Mouse (Mus musculus): Measurements from ENCODE around the gene Nek7.

Gene Nek7

DNA sequence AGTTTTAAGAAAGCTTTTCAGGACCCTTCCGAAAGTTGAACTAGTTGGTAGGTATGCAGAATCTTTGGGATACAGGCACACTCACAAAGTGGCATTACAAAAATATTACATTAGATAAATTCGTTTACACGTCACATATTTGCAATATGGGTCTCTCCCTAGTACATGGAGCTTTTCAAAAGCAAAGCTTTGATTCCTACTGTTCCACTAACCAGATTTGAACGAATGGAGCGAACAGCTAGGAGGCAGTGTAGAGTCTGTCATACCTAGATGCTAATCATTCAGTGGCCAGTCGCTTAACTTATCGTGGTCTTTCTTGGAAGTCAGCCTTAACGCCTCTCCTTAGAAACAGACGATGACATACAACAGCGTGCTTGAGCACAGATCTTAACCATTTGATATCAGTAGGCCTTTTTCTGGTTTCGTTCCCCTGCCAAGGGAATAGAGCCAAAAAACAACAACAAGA is at the start of gene Nek7:
Gene Nek7 (minus strand): TSS at position 146 of the 466 bp plus-strand sequence.
- DNase-seq (ENCODE audit: low spot score) = no peak

DNA sequence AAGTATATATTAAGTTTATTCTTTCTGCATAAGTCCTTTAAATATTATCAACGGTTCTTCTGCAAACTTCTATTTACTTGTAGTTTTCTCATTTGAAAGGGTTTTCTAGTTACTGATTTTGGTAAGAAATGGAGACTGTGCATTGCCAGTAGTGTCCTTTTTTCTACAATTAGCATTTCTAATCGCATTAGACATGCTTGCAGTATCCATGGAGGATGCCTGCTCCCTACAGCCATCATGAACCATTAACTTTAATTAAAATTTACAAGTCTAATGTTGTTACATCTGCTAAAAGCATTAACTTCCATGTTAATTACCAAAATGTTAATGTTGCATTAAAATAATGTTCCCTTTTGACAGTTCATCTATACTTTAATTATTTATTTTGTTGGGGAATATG is 42.4 kb upstream of the Nek7 start:
- no peak for DNase-seq (ENCODE audit: low spot score)

DNA sequence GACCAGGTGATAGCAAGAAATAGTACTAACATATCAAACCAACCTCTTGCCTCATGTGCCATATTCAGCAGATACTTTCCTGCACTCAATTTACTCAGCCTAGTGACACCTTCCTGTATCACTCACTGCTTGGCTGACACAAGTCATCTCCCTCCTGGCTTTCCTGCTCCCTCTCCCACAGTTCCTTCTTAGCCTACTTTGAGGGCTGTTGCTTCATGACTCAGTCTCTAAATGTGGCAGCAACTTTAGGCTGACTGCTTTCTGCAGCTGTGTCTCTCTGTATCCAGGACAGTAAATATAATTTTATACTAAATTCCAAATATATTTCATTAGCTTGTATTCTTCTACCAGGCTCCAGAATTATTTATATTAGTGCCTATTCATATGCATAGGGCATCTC is 34.3 kb upstream of the Nek7 start:
- no peak for DNase-seq (ENCODE audit: low spot score)

DNA sequence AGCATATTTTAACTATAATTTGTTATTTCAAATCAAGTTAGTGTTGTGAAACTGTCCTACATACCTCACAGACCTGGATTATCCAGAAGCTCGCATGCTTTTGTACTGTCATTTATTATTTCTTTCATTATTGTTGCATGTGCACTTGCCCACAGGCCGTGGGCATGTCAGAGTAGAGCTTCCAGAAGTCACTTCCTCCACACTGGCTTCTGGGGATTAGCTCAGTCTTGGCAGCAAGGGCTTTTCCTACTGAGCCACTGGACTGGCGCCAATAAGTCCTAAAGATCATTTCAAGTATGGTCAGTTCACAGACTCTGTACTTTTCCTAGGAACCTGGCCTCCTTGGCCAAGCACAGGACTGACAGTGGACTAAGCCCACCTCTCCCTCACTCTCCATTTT is 25.1 kb upstream of the Nek7 start:
- DNase-seq (ENCODE audit: low spot score) = no peak

DNA sequence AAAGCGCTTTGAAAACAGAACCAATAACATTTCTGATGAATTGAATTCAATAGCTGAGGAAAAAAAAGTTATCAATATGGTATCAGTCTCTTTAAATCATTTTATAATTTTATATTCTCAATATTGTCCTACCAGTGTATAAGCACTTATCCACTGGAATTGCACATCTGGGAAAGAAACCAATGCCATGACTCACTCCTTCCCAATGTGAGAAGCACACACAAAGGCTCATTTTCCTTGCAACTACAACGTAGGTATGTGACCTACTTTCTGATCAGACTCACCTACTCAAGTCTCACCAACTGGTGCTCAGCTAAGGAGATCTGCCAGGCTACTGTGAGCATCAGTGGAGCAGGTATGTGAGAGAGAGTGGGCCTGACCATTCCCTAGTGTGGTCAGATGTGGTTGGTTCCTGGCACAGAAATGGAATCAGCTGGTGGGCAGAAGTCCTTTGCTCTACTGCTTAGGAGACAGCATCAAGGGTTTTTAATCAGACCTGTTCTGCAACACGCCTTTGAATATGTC is 23.4 kb upstream of the Nek7 start:
- DNase-seq (ENCODE audit: low spot score) = no peak

DNA sequence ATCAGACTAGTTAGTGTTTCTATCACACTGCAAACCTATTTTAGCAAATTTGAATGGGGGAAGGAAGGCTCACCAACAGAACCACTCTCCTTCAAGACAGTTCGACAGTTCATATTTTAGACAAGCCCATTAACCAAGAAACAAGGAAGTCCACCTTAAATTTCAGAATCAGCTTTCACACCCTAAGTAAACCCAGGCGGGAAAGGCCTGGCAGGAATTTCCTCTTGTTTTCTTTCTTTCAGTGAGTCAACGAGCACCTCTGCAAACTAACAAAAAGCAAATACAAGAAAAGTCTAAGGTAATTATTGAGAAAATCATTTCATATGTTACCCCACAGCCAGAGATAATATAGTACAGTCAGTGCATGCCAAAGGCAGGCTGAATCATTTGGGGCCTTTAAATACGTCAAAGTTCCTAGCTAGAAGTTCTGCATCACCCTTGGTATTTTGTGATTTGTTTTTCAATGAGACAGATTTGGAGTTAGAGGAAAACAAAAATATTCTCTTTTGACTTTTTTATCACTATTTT is 21.1 kb upstream of the Nek7 start:
- no peak for DNase-seq (ENCODE audit: low spot score)

DNA sequence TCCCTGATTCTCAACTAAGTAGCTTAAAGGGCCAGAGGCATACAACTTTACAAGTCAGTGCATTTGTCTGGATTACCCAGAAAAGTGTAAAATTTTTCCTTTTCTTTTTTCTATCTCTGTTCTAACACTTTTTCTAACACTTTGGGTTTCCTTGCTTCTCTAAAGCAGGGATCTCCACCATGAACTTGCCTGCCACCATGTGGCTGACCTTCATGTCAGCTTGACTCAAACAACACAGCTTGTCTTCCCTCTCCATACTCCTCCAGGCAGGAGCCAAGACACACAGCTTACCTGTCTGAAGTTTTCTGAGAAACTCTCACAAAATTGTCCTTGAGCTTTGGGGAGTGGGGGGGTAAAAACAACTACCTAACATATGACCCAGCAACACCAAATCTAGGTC is 17.9 kb upstream of the Nek7 start:
- DNase-seq (ENCODE audit: low spot score) = no peak

DNA sequence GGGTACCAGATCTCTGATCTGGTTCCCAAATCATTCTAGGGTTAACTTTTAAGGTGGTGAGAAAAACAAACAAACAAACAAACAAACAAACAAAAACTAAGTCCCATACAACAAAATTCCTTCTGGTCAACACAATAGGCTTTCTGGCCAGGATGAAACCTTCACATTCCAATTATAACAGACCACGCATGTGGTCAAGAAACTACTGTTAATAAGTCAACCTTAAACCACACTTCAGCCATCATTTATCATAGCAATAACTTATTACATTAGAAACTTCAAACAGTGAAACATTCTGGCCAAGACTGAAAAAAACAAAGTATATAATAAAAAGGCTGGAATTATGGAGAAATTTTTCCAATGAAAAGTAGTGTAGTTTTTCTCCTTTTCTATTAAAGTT is 14.6 kb upstream of the Nek7 start:
- DNase-seq (ENCODE audit: low spot score) = no peak

DNA sequence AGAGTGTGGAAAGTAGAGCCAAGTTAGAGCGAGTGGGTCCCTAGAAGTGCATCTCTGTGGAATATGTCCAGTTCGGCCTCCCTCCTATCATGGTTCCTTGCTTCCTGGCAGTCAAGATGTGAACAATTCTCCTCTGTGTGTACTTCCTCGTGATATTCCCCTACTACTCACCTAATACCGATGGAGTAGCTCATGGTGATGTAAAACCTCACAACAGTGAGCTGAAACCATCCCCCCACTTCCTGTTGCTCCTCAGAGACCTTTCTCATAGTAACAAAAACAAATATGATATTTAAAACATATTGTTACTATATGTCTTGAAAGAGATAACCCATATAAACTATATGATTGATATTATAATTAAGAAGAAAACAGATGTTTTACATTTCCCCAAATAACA is 9.0 kb upstream of the Nek7 start:
- no peak for DNase-seq (ENCODE audit: low spot score)

DNA sequence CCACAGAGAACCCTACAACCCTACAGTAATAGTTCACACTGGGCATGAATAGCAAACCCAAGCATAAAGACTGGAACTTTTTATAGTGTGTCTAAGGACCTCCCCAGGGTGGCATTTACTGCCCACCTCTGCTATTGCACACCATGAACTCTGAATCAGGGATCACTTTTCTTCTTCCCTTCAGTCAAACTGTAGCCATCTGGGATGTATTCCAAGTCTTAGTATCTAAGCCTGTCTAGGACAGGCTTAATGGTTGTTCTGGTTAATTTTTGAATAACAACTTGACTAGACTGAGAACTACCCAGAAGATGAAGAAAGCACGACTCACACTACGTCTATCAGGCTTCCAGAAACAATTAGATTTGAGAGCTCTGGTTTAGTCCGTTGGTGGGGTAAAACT is 8.5 kb upstream of the Nek7 start:
- DNase-seq (ENCODE audit: low spot score) = no peak

DNA sequence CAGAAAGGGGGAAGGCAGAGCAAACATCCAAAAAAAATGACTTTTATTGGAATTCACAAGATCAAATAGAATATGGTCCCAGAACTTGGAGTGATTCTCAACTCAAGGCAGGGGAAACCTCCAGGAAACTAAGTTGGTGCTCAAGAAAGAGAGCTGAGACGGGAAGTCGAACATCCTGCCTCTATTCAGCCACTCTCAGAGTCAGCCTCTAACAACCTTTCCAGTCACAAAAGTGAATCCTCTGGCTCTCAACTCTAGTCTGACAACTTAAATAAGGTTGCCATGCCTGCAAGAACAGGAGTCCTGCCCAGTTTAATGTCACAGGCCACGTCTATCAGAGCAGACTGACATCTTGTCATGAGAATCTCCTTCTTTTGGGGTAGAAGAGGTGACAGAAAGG is 7.9 kb upstream of the Nek7 start:
- no peak for DNase-seq (ENCODE audit: low spot score)

DNA sequence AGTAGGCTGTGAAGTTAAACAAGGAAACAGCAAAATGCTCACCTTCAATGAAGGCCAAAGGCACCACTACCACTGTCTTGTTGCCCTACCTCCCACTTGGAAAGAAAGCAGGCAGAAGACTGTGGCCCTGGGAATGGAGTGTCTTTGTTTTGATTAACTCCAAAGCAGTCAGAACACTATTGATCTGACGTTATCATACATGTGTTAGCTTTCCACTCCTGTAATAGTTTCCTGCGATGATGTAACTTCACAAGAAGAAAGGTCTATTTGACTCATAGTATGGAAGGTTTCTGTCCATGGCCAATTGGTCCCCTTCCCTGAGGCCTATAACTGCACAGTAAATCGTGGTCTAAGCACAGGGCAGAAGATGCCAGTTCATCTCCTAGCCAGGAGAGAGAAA is 6.3 kb upstream of the Nek7 start:
- DNase-seq (ENCODE audit: low spot score) = no peak

DNA sequence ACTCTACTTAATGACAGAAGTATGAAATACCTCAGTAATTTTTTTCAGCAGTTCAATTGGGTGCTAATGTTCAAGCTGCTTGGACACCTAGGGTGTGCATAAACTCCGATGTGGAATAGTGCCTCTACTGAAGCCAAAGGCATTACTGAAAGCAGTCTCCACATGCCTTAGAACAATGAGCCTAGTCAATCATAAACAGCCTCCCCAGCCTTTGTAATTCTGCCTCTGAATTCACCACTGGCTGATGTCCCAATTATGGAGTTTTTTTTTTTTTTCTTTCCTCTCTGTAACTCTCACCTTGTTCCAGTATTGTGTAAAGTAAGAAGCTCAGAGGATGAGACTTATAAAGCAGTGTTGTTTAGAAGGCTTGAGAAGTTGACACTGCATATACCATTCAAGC is 3.9 kb upstream of the Nek7 start:
- DNase-seq (ENCODE audit: low spot score) = no peak

DNA sequence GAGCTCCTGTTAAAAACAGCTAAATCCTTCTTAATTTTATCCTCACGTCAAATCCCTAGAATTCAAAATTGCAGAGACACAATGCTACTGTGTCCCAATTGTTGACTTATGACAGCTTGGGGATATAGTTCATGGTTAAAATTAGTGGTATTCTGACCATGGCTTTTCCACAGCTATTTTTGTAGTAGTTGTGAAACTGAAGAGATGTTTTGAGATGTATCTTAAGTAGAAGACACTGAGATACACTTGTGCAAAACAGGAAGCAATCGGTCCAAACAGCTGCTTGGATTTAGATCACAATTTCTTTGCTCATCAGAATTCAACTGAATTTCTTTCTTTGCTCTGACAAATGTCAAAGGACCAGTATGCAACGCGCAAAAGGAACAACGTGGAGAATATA is 2.9 kb upstream of the Nek7 start:
- no peak for DNase-seq (ENCODE audit: low spot score)

DNA sequence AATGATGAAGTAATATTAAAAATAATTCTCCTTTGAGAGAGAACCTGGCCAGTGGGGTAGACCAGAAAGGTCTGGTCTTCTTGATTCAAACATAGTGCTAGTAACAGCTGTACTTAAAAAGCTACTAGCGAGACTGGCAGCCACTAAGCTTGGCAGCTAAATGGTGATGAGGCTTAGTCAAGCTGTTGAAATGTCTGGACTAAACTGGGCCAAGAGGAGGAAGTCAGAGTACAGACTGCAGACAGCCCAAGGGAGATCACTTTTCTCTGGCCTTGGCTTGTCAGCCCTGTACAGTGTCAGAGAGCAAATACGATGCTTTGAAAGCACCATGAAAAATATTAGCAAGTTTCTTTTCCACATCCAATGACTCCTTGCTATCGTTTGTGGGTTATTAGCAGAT is 2.5 kb upstream of the Nek7 start:
- no peak for DNase-seq (ENCODE audit: low spot score)

DNA sequence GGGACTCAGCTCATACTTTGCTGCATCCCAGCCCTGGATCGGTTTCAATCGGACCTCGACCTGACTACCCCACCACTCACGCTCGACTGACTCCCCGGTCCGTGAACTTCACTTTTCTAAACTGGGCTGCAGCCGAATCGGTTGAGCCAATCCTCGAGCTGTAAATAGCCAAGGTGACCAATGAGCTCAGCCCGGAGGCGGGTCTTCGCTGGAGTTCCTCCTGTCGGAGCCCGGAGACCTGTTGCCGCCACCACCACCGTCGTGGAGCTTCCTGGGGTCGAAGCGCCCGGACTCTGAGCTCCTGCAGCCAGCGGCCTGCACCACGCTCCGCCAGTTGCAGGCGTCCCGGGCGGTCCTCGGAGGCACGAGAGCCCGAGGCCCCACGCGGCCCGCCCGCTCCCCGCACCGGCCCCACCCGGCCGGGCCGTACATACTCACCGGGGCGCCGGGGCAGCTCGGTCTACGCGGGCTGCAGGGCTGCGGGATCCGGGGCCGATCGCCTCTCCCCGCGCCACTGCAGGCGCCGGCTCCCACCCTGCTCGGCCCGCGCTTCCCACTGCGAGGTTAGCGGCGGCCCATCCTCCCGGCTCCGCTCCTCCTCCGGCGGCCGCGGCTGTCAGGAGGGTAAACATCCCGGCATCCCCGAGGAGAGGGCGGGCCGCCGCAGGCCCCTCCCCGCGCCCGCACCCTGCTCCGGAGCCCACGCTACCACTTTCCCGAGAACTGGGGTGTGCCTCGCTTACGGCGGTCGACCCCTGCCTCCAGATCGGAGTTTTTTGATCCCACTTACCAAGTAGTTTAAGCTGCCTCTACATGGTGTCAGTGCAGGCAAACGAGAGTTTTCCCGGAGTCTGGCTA is 598 bp downstream of the Nek7 start:
- DNase-seq (ENCODE audit: low spot score) = peak; percentile 91

DNA sequence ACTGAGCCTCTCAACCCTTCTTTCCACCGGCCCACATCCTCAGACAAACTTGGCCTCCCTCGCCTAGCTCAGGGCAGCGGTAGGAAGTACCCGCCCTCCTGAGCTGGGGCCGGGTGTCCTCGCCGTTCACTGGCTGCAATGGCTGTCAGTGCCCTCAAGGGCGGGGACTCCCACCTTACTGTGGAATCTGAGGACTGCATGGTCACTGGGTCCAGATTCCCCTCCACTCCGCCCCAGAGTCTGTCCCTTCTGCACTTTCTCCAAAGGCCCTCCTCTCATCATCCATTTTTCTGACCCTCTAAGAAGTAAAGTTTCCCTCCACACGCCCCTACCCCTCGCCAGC is 2.0 kb downstream of the Nek7 start:
- peak; percentile 80 for DNase-seq (ENCODE audit: low spot score)

DNA sequence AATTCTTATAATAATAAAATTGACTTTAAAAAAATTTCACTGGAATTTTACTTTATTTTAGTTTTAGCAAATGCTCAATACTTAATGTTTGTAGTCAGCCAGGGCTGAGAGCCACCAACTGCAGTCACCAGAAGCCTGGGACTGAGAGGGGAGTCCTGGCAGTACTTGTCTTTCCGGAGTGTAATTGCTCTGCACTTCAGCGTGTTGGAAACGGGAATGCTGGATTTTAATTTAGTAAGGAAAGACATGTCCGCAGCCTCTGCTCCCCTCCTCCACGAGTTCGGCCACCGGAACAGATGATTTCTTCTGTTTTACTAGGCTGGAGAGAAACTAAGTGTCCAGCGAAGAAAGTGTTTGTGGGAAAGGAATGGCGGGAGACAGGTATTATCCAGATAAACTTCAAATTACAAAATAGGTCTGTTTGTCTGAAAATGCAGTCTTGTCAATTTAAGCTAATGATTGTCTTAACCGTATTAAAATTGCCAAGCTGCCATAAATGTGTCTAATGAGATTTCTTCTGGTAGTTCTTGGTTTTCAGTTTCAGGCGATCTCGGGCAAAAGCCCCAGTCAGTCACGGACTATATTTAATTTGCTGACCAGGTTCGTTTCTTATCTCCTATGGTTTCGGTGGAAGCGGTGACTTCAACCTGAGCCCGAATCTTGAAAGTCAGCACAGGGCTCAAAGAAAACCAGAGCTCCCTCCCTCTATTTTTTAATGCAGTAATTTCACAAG is 2.5 kb downstream of the Nek7 start:
- DNase-seq (ENCODE audit: low spot score) = no peak

DNA sequence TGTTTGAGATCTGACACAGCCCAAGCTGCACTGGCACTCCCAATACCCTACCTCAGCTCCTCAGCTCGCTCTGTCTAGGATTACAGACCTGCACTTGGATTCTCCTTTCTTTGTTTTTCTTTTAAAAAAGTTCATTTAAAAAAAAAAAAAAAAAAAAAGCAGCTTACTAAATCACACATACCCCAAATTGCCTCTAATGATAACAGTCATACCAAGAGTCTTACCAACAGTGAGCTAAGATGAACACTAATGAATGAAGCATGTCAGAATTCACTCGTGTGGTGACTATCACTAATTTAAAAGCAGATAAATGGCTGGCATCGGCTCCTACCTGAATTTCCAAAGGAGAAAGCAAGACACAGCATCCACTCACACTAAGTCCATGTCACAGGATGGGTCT is 4.6 kb downstream of the Nek7 start:
- no peak for DNase-seq (ENCODE audit: low spot score)

DNA sequence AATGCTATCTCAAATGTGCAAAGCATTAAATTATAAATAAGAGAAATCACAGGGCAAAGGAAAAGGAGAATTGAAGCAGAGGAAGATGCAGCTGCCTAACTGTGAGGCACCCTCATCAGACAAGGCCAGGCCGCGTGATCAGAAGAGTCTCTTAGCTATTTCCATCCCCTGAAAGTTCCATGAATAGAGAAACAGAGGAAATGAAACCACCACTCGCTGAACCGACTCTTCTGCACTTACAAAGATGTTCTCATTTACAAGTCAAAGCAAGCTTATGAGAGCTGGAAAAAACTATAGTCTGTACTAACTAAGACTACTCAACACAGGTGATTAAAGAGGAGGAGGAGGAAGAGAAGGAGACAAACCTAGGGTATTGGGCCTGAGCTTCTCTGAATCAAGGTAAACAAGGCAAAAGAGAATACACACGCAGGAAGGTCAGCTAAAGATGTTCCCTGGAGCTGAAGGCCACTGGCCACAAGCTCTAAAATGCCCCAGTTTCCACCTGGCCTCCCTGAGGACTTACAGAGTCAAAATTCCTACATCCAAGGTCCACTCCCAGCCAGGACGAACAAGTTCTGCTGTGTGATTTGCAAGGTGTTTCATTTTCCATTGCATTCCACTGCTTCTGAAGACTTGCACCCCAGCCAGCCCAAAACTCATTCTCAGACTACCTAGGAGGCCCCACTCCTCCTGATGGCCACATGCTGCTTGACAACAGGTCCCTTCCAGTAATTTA is 5.2 kb downstream of the Nek7 start:
- no peak for DNase-seq (ENCODE audit: low spot score)

DNA sequence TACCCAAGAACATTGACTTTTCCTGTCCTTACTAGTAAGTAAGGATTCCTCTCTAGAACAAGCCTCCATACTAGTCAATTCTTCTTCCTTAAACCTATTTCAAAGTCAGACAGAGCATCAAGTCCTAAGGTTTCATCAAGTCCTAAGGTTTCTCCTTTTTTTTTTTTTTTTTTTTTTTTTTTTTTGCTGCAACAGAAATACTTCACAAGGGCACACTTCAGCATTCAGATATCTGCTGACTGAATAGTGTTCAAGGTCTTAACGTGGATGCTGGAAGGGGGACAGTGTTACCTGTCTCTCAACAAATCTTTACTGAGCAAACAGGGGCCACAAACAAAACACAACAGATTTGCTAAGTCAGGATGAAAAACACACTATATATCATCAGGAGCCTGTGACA is 7.8 kb downstream of the Nek7 start:
- DNase-seq (ENCODE audit: low spot score) = no peak

DNA sequence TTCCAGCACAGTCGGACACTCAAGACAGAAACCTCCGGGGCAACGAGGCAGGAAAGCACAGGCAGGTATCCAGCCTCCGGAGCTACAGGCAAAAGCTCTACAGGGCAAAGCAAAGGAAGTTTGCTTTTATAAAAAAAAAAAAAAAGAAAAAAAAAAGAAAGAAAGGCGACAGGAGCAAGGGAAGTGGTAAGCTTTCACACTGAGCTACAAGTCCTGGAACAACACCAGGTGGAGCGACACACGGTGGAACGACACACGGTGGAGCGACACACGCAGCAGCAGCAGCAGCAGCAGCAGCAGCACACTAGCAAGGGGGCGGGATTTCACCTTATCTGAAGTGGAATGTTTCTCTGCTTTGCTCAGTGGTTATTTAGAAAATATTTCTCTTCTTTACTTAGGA is 10.8 kb downstream of the Nek7 start:
- no peak for DNase-seq (ENCODE audit: low spot score)

DNA sequence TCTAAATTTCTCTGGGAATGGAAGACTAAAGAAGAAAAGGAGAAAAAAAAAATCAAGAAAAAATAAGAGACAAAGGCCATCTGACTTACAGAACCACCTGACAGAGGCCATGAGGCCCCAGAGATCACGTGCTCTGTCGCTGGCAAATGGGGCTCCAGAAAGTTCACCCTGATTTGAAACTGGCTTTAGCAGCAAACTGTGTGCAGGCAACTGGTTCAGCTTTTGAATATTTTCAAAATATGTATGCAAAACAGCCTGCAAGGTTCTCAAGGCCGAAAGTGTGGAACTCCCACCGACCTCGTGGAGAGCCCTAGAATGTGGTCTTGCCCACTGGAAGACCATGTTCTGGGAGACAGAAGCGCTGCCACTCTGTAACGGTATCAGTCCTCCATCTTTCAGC is 11.6 kb downstream of the Nek7 start:
- no peak for DNase-seq (ENCODE audit: low spot score)
